Mouse (Mus musculus): Measurements from ENCODE around the gene Rab6b.

- TF ChIP-seq MAFK (IDR thresholded peaks at IDR 0.05; ENCODE audit: insufficient read depth, low read depth, low read length) (no peak), ZC3H11A (IDR thresholded peaks at IDR 0.05; ENCODE audit: borderline replicate concordance, low read depth, low read length) (no peak), CHD2 (IDR thresholded peaks at IDR 0.05; ENCODE audit: low read depth, low read length) (no peak), HCFC1 (IDR thresholded peaks at IDR 0.05; ENCODE audit: borderline replicate concordance, insufficient read depth, low read length) (no peak), ZNF384 (IDR thresholded peaks at IDR 0.05; ENCODE audit: low read depth, low read length) (no peak)
These were observed 69.4 kb downstream of the Rab6b start for GRCm38 (mm10) chr9:103180807-103181565.

All from ES-E14 (cell line).